Mouse (Mus musculus): ENCODE data around the gene Sema4a.

Gene Sema4a

DNA sequence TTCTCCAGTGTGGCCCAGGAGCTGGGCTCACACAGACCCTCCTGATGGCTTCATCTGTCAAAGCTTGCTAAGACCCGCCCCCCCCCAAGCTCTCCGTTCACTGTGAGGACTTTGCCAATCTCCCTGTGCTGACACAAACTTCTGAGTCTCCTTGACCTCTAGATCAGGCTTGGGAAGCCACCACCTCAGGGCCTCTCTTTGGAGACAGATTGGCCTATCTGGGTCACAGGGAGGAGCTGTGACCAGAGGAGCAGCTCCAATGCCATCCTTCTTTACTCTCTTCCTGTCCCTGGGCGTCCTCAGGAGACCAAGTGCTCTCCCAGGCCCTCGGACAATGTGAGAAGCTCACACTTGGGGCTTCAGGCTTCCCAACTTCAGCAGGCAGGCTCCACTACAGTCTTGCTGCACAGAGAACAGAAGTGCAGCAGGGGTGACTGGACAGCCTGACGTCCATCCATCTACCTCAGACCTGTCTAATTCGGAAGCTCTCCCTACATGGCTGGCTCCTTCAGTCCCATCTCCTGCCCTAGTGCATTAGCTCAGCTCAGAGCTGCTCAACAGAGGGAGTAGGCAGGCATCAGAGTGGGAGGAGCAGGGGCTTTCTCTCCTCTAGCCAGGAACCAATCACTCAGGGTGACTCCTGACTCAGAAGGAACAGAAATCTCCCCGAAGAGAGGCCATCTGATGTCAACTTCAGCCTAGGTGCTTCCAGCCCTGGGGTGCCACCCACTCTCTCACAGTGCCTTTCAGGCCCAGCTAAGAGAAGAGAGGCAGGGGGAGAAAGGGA, 4.0 kb downstream of the Sema4a start:
- no peak for DNase-seq (ENCODE audit: low spot score in 2 of 2)

DNA sequence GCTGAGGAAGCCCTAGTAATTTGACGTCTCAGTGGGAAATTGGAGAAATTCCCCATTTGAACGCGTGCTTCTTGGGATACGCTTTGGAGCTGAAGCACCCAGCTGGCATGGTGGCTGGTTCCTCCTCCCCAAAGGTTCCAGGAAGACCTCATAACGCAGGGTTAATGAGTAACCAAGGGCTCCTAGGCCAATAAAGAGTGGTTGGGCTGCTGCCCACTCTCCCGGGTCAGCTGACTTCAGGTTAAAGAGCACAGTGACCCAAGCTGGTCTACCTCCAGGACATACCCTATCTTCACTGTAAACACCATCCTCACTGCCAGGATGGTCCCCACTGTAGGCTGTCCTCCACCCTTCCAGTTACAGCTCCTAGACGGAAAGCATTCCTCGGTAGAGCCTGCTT, 4.7 kb downstream of the Sema4a start:
- no peak for DNase-seq (ENCODE audit: low spot score in 2 of 2)

- no peak for DNase-seq (ENCODE audit: low spot score in 2 of 2)
These were observed 5.3 kb downstream of the Sema4a start for GRCm38 (mm10) chr3:88455588-88456264.

- DNase-seq (ENCODE audit: low spot score in 2 of 2), result no peak
These were observed 6.0 kb downstream of the Sema4a start for GRCm38 (mm10) chr3:88454762-88455587.

DNA sequence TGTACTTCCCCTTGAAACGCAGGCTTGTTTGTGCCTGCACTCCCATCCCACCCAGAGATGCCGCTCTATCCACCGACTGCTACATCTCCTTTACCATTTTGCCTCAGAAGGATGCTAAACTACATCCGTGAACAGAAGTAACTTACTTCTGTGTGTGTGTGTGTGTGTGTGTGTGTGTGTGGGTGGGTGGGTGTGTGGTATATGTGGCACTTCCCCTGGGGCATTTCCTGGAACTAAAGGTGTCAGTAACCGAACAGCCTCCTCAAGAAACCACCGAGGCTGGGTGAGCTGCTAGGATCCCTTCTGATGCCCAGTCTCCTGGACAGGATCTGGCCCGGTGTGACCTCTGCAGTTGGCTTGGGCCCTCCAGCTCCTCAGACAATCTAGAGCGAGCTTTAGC, 7.0 kb downstream of the Sema4a start:
- DNase-seq (ENCODE audit: low spot score in 2 of 2), result peak in 1 of 2 experiments; percentile 49

DNA sequence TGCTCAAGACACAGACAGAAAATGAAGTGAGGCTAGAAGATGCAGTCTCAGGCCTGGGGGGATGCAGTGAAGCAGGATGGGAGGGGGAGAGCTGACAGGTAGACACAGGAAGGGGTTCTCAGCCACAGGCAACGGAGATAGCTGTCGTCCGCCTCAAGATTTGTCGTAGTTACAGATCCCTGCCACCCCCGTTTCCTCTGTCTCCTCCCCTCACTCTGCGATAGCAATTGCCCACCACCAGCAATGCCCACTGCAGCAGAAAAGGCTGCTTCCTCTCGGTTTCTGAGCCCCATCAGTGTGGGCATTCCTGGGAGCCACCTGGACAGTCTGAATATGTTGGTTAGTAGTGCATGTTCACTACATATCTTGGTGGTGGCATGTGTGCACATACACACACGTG, 7.6 kb downstream of the Sema4a start:
- no peak for DNase-seq (ENCODE audit: low spot score in 2 of 2)

DNA sequence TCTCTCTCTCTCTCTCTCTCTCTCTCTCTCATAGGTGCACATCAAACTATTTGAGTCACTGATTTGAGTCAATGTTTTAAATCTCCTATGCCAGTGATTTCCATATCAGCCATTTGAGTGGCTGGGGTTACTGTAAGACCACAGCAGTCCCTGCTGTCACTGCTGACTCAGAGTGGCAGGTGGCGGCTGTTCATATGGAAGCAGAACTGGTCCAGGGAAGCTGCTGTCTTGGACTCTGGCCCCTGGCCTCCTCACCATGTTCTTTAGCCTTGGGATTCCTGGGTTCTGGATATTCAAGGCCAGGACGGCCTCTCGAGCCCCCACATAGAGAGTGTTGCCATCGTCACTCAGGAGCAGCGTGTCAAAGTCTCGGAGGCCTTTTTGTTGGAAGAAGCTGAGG, 8.3 kb downstream of the Sema4a start:
- DNase-seq (ENCODE audit: low spot score in 2 of 2), result no peak

GRCm38 (mm10) chr3:88452246-88452645, 8.7 kb downstream of the Sema4a start:
- no peak for DNase-seq (ENCODE audit: low spot score in 2 of 2)

DNA sequence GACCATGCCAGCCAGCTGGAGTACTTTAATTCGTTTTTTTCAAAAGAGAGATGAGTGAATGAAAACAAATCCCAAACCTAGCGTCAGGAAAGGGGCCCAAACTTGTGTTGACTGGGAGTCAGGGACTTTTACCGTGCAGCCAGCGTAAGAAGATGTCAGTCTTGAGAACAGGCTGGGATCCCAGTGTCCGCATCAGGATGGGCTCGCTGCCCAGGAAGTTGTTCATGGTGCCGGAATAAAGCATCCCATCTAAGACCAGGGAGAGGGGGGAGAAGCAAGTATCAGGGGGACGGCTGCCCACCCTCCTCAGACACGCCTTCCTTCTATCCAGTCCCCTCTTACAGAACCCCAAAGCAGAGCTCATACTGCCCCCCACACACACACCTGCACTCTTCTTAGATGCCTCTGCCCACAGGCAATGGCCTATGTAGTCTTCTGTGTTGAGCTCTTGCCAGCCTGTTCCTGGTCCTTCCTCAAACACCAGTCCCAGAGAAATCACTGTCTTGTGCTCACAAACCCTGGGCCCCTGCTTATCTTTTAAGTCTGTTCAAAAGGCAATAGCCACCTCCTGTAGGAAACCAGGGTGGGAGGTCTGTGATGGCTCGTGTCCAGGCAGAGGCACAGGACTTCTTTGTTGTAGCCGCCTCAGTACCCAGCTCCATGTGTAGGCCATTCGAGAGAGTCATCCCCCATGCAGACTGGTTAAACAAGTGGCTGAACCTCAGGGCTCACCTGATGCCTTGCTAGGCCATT, 10.4 kb downstream of the Sema4a start:
- no peak for DNase-seq (ENCODE audit: low spot score in 2 of 2)

GRCm38 (mm10) chr3:88449395-88450023, 11.5 kb downstream of the Sema4a start:
- no peak for DNase-seq (ENCODE audit: low spot score in 2 of 2)

DNA sequence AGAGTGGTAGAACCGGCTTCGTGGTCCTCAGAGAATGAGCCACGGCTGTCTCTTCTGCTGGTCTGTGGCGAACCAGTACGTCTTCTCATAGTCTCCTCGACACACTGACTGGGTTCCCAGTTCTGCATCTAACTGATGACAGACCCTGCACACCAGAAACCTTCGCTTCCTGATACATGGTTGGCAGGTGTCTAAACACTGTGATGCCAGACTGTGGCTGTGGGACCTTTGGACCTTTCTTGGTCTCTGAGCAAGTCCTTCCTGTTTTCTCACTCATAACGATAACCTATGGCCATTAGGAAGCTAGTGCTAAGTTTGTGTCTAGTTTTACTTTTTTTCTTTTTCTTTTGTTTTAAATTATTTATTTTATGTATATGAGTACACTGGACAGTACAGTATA, 12.5 kb downstream of the Sema4a start:
- no peak for DNase-seq (ENCODE audit: low spot score in 2 of 2)

GRCm38 (mm10) chr3:88447676-88448183, 13.3 kb downstream of the Sema4a start:
- DNase-seq (ENCODE audit: low spot score in 2 of 2), result no peak

GRCm38 (mm10) chr3:88446471-88447123, 14.4 kb downstream of the Sema4a start:
- DNase-seq (ENCODE audit: low spot score in 2 of 2), result no peak

DNA sequence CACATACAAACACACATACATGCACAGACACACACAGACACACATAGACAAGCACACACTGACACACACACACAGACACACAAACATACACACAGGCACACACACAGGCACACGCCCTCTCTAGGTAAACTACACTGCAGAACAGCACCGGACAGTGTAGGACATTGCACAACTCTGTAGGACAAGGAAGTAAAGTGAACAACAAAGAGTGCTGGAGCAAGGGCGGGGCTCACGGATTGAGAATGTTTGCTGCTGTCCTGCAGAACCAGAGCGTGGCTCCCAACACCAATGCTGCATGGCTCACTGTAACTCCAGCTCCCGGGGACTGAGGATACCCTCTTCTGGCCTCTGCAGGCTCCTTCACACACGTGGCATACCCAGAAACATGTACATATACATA, 18.1 kb downstream of the Sema4a start:
- DNase-seq (ENCODE audit: low spot score in 2 of 2), result no peak

- no peak for DNase-seq (ENCODE audit: low spot score in 2 of 2)
These were observed 18.5 kb downstream of the Sema4a start for GRCm38 (mm10) chr3:88442488-88442887.

GRCm38 (mm10) chr3:88440500-88441381, 20.2 kb downstream of the Sema4a start:
- peak in 1 of 2 experiments; percentile 63 for DNase-seq (ENCODE audit: low spot score in 2 of 2)

GRCm38 (mm10) chr3:88439582-88439981, 21.4 kb downstream of the Sema4a start:
- no peak for DNase-seq (ENCODE audit: low spot score in 2 of 2)

GRCm38 (mm10) chr3:88437454-88437853, 23.5 kb downstream of the Sema4a start:
- no peak for DNase-seq (ENCODE audit: low spot score in 2 of 2)

DNA sequence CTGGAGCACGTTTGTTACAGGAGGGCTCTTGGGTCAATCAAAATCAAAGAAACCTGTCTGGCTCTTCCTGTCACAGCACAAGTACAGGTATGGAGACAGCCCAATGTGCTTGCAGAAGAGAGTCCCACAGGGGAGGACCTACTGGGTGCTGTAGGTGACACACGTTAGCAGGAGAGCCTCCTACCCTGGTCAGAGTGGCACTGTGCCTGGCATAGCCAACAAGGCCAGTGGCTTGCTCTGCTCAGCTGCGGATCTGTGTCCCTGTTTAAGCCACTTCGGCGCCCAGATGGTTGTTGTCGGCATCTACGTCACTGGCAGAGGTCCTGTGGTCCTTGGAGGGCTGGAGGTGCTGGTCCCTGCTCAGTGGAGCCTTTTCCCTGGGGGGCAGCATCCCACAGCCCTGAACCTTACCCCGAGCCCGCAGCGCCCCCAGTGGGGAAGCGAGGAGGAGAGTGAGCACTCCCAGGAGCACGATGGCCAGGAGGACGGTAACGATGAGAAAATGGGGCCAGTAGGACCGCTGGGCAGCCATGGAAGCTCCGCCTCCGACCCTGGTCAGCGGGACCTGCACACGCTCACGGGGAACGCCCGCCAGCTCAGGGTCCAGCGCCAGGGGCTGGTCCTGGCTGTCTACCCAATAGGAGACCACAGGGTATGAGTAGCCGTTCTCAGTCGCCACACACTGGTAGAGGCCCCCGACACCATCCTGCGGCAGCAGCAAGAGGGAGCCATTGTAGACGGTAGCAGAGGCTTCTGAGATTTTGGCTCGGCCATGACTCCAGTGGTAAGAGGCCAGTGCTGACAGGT, 24.4 kb downstream of the Sema4a start:
- DNase-seq (ENCODE audit: low spot score in 2 of 2), result peak in 1 of 2 experiments; percentile 74
